In genomic region chr10:16589399-16589798, GRCm38 (mm10) we compare ENCODE assay signal across 11 mouse cellular contexts.
DNase-seq lines count a peak whose midpoint lies in the region; ATAC-seq and TF ChIP-seq lines count a peak whose summit lies in the region.
"Had no signal": no experiment of that assay in that cellular context is flagged by ENCODE, and none has a peak within 500 bp of the region (broad histone marks: within the 10 kb centered on the region; RNA-seq: fewer than 3 reads in every experiment).

No protein-coding gene starts in this region.

- H3K36me3 ChIP-seq in heart, embryonic 14.5 days (ENCODE audit: control insufficient read depth, insufficient read depth, low read length) = no peaks in the 10 kb centered on the region
- H3K36me3 ChIP-seq: embryonic facial prominence, embryonic 12.5 days; limb, embryonic 12.5 days; neural tube, embryonic 13.5 days had no signal

- 0 out of 2 replicates have a peak overlapping the region, but pooled peaks have one; percentile 16 for H3K4me2 ChIP-seq in heart, embryonic 14.5 days (ENCODE audit: low read length)
- H3K4me2 ChIP-seq: embryonic facial prominence, embryonic 12.5 days; limb, embryonic 12.5 days; neural tube, embryonic 13.5 days had no signal

- no peak overlapping the region for H3K9ac ChIP-seq in heart, embryonic 14.5 days (ENCODE audit: low read length)
- H3K9ac ChIP-seq: embryonic facial prominence, embryonic 12.5 days; limb, embryonic 12.5 days; neural tube, embryonic 13.5 days had no signal

- no peaks in the 10 kb centered on the region for H3K4me1 ChIP-seq in lung, adult 2 months (ENCODE audit: control insufficient read depth, insufficient read depth, low read length)
- H3K4me1 ChIP-seq in heart, embryonic 14.5 days (ENCODE audit: control insufficient read depth in 2 of 2, insufficient read depth in 2 of 2, low read length in 2 of 2) = peaks cover 0 to 9% of the 10 kb centered on the region in 2 experiments; a peak in 2 of 4 replicates
- no peaks in the 10 kb centered on the region for H3K4me1 ChIP-seq in olfactory bulb, adult 2 months (ENCODE audit: control insufficient read depth, insufficient read depth, low read length)
- H3K4me1 ChIP-seq: embryonic facial prominence, embryonic 12.5 days; limb, embryonic 12.5 days; neural tube, embryonic 13.5 days had no signal

- no peak for TF ChIP-seq POLR2A in lung, adult 2 months (IDR thresholded peaks at IDR 0.05; ENCODE audit: borderline replicate concordance, extremely low read depth, low read depth, low read length)
- no peak for TF ChIP-seq POLR2A in olfactory bulb, adult 2 months (IDR thresholded peaks at IDR 0.05; ENCODE audit: insufficient read depth, low read depth, low read length)

- no peak overlapping the region for H3K4me3 ChIP-seq in lung, adult 2 months (replicated peaks; ENCODE audit: extremely low read depth, low read depth, low read length)
- no peak overlapping the region for H3K4me3 ChIP-seq in heart, embryonic 14.5 days (ENCODE audit: control insufficient read depth in 1 of 2, insufficient read depth in 1 of 2, low read depth in 1 of 2, low read length in 2 of 2)
- H3K4me3 ChIP-seq in olfactory bulb, adult 2 months (ENCODE audit: insufficient read depth, low read depth, low read length) = no peak overlapping the region
- H3K4me3 ChIP-seq: embryonic facial prominence, embryonic 12.5 days; limb, embryonic 12.5 days; neural tube, embryonic 13.5 days had no signal

- H3K9me3 ChIP-seq in heart, embryonic 14.5 days (ENCODE audit: control insufficient read depth, low read length) = no peaks in the 10 kb centered on the region
- H3K9me3 ChIP-seq: embryonic facial prominence, embryonic 12.5 days; limb, embryonic 12.5 days; neural tube, embryonic 13.5 days had no signal

- no peak for TF ChIP-seq CTCF in lung, adult 2 months (IDR thresholded peaks at IDR 0.05; ENCODE audit: insufficient read depth, low read length)
- no peak for TF ChIP-seq CTCF in olfactory bulb, adult 2 months (IDR thresholded peaks at IDR 0.05; ENCODE audit: insufficient read depth, low read depth, low read length)

- ATAC-seq in heart, embryonic 14.5 days (ENCODE audit: insufficient number of reproducible peaks, insufficient read depth, low FRiP score, low read depth) = no peak

- DNase-seq in adrenal gland, adult 8-10 months = peak; percentile 40
- no peak for DNase-seq in adrenal gland, adult 18-20 months (ENCODE audit: low spot score in 2 of 2)
- DNase-seq in lung, postnatal 25 days (ENCODE audit: low spot score) = peak; percentile 4
- no peak for DNase-seq in lung, adult 2 months
- DNase-seq in kidney, postnatal 10 days = no peak
- DNase-seq in cerebellum, postnatal 14 days = no peak

- WGBS in lung, adult 2 months = 67% methylated on average over 3 of the region's 3 CpGs
- WGBS in heart, embryonic 14.5 days = 34% methylated on average over 3 of the region's 3 CpGs
- WGBS in olfactory bulb, adult 2 months = 30% methylated on average over 3 of the region's 3 CpGs

- peak overlapping the region; percentile 42 to 49; a peak in 2 of 4 replicates for H3K27ac ChIP-seq in heart, embryonic 14.5 days (replicated peaks in 1 of 2; ENCODE audit: control insufficient read depth in 1 of 2, insufficient read depth in 1 of 2, low read depth in 2 of 2, low read length in 2 of 2)
- H3K27ac ChIP-seq in olfactory bulb, adult 2 months (ENCODE audit: insufficient read depth, low read depth, low read length) = peak overlapping the region; percentile 73; the same call in 1 of the 2 replicates
- H3K27ac ChIP-seq: embryonic facial prominence, embryonic 12.5 days; limb, embryonic 12.5 days; neural tube, embryonic 13.5 days had no signal

- no peaks in the 10 kb centered on the region for H3K27me3 ChIP-seq in heart, embryonic 14.5 days (ENCODE audit: control insufficient read depth, insufficient read depth, low read length)
- H3K27me3 ChIP-seq: embryonic facial prominence, embryonic 12.5 days; limb, embryonic 12.5 days; neural tube, embryonic 13.5 days had no signal

Comparison
In these comparisons a context has a peak if more than half of its experiments do, and no peak if none do; other contexts are left out.
1. DNase-seq: peak in adrenal gland, adult 8-10 months (single experiment) and lung, postnatal 25 days (single experiment); none in adrenal gland, adult 18-20 months (0 of 2), lung, adult 2 months (single experiment), kidney, postnatal 10 days (single experiment) and cerebellum, postnatal 14 days (0 of 2).